Mouse (Mus musculus) A20 (cell line): ENCODE results near the gene Htatsf1.

Experiments
- DNase-seq: peaks from one replicate; pipeline ENCODE4 v3.0.0-alpha.2; 2011; ENCODE audit warnings: low read depth, low spot score

Gene Htatsf1

DNA sequence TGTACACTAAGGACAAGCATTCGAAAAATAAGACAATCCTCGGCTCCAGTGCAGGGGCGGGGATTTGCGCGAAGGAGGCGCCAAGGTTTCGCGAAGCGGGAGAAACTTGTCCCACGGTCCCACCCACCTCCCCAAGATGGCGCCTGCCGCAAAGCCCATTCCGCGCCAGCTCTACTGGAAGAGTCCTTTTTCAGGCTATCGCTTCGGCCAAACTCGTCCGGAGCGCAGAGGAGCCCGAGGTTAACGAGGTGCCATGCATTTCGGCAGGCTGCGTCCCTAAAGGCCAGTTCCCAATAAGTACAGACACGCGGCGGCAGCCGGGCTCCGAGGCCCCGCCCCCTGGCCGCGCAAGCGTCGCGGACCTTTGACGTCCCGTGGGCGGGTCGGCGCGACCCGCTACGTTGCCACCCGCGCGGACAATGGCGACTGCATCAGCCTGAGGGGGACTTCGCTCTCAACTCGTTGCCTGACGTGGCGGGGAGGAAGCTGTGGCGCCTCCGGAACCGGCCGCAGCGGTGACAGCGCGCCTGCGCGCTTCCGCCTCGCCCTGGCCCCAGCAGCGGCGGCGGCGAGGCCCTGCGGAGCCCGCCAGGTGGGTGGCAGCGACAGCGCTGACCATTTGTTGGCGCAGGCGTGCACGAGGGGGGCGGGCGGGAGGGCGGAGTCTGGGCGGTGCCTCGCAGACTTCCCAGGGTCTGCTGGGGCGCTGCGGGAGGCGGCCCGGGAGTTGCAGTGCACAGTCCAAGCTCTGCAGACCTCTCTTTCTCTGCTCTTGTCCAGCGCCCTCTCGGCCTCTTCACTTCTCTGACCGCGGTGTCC lies at the start of gene Htatsf1:
Gene Htatsf1, plus strand, starts transcription at position 410 of the 819 bp plus-strand sequence.
- DNase-seq = peak; percentile 89

DNA sequence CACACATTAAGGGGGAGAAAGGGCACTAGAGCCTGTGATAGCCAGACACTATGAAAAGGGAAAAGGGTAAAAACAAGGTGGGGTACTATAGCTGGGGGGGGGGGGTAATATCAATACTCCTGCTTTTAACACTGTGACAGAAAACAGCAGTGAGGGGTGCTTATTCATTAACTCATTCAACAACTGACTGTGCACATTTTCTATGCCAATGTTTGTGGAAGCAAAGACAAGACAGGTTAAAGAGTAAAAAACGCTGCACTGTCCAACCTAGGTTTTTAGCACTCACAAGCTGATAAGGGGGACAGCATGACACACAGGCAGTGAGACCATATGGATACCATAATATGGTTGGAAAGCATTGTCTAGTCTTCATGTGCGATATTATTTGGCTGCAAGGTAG lies 40.5 kb upstream of the Htatsf1 start:
- no peak for DNase-seq

- DNase-seq = no peak
These were observed 10.6 kb upstream of the Htatsf1 start, which contains the start of gene Brs3 for GRCm38 (mm10) chrX:57042774-57043173. Brs3 (plus strand) TSS chrX:57043074.

- no peak for DNase-seq
These were observed 9.5 kb upstream of the Htatsf1 start for GRCm38 (mm10) chrX:57043869-57044268.

DNA sequence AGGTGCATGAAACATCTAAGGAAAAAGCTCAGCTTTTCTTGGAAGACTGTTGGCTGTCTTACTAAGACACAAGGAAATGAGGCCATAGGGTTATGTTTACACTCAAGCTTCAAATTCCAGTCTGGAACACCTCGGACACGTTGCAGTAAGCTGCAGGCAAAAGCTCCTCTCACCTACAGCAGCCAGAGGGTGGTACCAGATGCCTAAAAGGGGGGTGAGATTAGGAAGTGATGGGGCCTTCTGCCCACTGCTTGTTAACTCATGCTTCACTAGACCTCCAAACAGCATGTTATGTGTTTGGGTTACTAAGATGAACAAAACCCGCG lies 572 bp upstream of the Htatsf1 start:
- no peak for DNase-seq

DNA sequence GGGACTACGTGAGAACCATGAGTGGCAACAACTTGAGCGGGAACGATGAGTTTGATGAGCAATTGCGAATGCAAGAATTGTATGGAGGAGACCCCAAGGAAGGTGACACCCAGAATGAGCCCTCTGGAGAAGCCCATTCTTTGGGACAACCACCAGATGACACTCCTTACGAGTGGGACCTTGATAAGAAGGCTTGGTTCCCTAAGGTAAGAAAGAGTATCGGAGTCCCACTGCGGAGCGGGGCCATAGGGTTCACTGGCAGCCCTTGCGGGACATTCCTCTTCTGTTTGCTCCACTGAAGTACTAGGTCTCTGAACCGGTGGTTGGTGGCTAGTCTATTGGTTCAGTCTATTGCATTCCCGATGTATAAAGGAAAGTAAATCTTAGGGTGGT lies 606 bp downstream of the Htatsf1 start:
- no peak for DNase-seq

DNA sequence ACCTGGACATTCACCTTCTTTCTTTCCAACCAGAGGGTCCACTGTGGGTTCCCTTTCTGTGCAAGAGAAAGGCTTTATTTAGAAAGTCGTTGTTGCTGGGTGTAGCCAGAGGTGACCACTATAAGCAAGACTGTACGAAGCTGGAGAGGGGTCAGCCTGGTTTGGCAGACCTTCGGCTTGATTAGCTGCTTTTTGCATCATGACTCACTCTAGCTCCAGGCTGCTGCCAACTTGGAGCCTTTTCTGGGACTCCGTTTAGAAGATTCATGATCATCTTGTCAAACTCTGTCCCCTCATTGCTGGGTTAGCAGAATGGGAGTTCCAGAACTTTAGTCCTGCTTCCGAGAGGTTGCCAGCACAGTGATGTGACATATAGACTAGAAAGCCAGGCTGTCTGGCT lies 28.1 kb downstream of the Htatsf1 start:
- DNase-seq = no peak

GRCm38 (mm10) chrX:57087806-57088205 lies 34.4 kb downstream of the Htatsf1 start, which contains the start of gene Vgll1:
Vgll1 (plus strand) TSS chrX:57088106.
- DNase-seq = no peak

GRCm38 (mm10) chrX:57103415-57103814 lies 50.0 kb downstream of the Htatsf1 start:
- no peak for DNase-seq

DNA sequence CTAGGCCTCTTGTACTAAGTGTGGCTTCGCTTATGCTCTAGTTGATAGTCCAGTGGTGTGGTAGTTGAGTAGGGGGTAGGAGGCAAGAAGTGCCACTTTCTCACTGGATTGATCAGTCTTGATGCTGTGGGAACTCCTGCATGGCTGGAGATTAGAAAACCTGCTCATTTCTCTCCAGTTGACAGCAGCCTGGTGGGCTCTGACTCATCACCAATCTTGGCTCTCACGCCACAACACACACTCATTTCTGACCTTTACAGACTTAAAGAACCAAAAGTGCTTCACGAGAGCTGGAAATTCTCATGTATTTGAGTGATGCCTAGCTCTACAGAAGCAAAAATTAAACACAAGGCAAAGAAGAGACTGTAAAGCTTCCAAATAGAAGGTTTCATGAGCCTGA lies 53.6 kb downstream of the Htatsf1 start:
- no peak for DNase-seq
